Mouse (Mus musculus): ENCODE data around the gene Gramd2.

Gramd2 gene

GRCm38 (mm10) chr9:59679678-59680533 is at the start of gene Gramd2:
Gene Gramd2 (plus strand): TSS chr9:59680144.
- DNase-seq: peak; percentile 28 to 32

- no peak for DNase-seq
Observed at GRCm38 (mm10) chr9:59638372-59638771, 41.6 kb upstream of the Gramd2 start.

- DNase-seq: no peak
Observed at GRCm38 (mm10) chr9:59639936-59640335, 40.0 kb upstream of the Gramd2 start.

- no peak for DNase-seq
Observed at GRCm38 (mm10) chr9:59641320-59641719, 38.6 kb upstream of the Gramd2 start.

- no peak for DNase-seq
Observed at GRCm38 (mm10) chr9:59649911-59650310, 30.0 kb upstream of the Gramd2 start.

GRCm38 (mm10) chr9:59653371-59653770 is 26.6 kb upstream of the Gramd2 start:
- no peak for DNase-seq

- DNase-seq: no peak
Observed at GRCm38 (mm10) chr9:59654450-59654983, 25.4 kb upstream of the Gramd2 start.

GRCm38 (mm10) chr9:59655958-59656634 is 23.8 kb upstream of the Gramd2 start, which contains the start of gene Pkm:
Gene Pkm (plus strand): TSS chr9:59656368.
- peak; percentile 90 to 98 for DNase-seq

GRCm38 (mm10) chr9:59656635-59657617 is 23.0 kb upstream of the Gramd2 start:
- peak; percentile 57 to 73 for DNase-seq

GRCm38 (mm10) chr9:59658146-59658545 is 21.8 kb upstream of the Gramd2 start:
- DNase-seq: no peak

GRCm38 (mm10) chr9:59659036-59660026 is 20.6 kb upstream of the Gramd2 start:
- DNase-seq: peak; percentile 76 to 84

- no peak for DNase-seq
Observed at GRCm38 (mm10) chr9:59660421-59660820, 19.5 kb upstream of the Gramd2 start.

- no peak for DNase-seq
Observed at GRCm38 (mm10) chr9:59661298-59661975, 18.5 kb upstream of the Gramd2 start.

GRCm38 (mm10) chr9:59663226-59663625 is 16.7 kb upstream of the Gramd2 start:
- DNase-seq: no peak

- DNase-seq: no peak
Observed at GRCm38 (mm10) chr9:59663957-59664356, 16.0 kb upstream of the Gramd2 start.

GRCm38 (mm10) chr9:59664664-59665256 is 15.2 kb upstream of the Gramd2 start:
- DNase-seq: no peak

GRCm38 (mm10) chr9:59666016-59666415 is 13.9 kb upstream of the Gramd2 start:
- no peak for DNase-seq

GRCm38 (mm10) chr9:59666813-59667212 is 13.1 kb upstream of the Gramd2 start:
- DNase-seq: no peak

GRCm38 (mm10) chr9:59667250-59667649 is 12.7 kb upstream of the Gramd2 start:
- DNase-seq: no peak

- DNase-seq: no peak
Observed at GRCm38 (mm10) chr9:59667904-59668303, 12.0 kb upstream of the Gramd2 start.

All from thymus, adult 18-20 months (tissue).